8 mouse cellular contexts compared by ENCODE assay signal in genomic region chr2:119972537-119972879, GRCm38 (mm10). TPM values are rescaled to one million over a fixed set of nuclear protein-coding genes. Genes with fewer than 3 reads are reported as not detected.
DNase-seq lines count a peak whose midpoint lies in the region; ATAC-seq and TF ChIP-seq lines count a peak whose summit lies in the region.

TSS of gene Mapkbp1 (plus strand) at chr2:119972699.

- no peaks in the 10 kb centered on the region for H3K36me3 ChIP-seq in hindbrain, embryonic 11.5 days (ENCODE audit: control insufficient read depth, insufficient read depth, low read length)
- no peaks in the 10 kb centered on the region for H3K36me3 ChIP-seq in liver, embryonic 14.5 days (replicated peaks; ENCODE audit: control insufficient read depth, insufficient read depth, low read depth)

- H3K27ac ChIP-seq in left cerebral cortex, adult 2 months = peak within 1 kb of the TSS; percentile 92
- peak within 1 kb of the TSS; percentile 14; the same call in 1 of the 2 replicates for H3K27ac ChIP-seq in cortical plate, adult 2 months (ENCODE audit: insufficient read depth, low read length)
- 0 out of 2 replicates have a peak within 1 kb of the TSS, but pooled peaks have one; percentile 17 for H3K27ac ChIP-seq in hindbrain, embryonic 11.5 days (ENCODE audit: low read depth, low read length)
- no peak within 1 kb of the TSS for H3K27ac ChIP-seq in liver, embryonic 14.5 days

- WGBS in hindbrain, embryonic 11.5 days = under 1% methylated on average over 19 of the region's 19 CpGs
- WGBS in liver, embryonic 14.5 days (ENCODE audit: insufficient replicate concordance) = under 1% methylated on average over 19 of the region's 19 CpGs

- peak; percentile 90 for ATAC-seq in hindbrain, embryonic 11.5 days (ENCODE audit: low FRiP score)
- peak; percentile 66; the same call in 1 of the 2 replicates for ATAC-seq in liver, embryonic 14.5 days (ENCODE audit: insufficient read depth)
- no peak for ATAC-seq in inflammation-experienced regulatory T-cells, adult 6 months

- H3K9me3 ChIP-seq in hindbrain, embryonic 11.5 days (ENCODE audit: control insufficient read depth, low read length) = no peaks in the 10 kb centered on the region
- no peaks in the 10 kb centered on the region for H3K9me3 ChIP-seq in liver, embryonic 14.5 days (ENCODE audit: control insufficient read depth, low read length)

- peak within 1 kb of the TSS; percentile 75 for H3K9ac ChIP-seq in hindbrain, embryonic 11.5 days (ENCODE audit: low read depth, low read length)
- H3K9ac ChIP-seq in liver, embryonic 14.5 days (replicated peaks) = peak within 1 kb of the TSS; percentile 80

- TF ChIP-seq EP300 in liver, embryonic 14.5 days (IDR thresholded peaks at IDR 0.05; ENCODE audit: low read depth) = no peak

- no peaks in the 10 kb centered on the region for H3K27me3 ChIP-seq in hindbrain, embryonic 11.5 days (ENCODE audit: control insufficient read depth, insufficient read depth, low read length)
- H3K27me3 ChIP-seq in liver, embryonic 14.5 days (ENCODE audit: control insufficient read depth, insufficient read depth, low read length) = no peaks in the 10 kb centered on the region

- H3K4me2 ChIP-seq in hindbrain, embryonic 11.5 days (replicated peaks; ENCODE audit: low read depth, low read length) = peak within 1 kb of the TSS; percentile 67
- H3K4me2 ChIP-seq in liver, embryonic 14.5 days (ENCODE audit: low read depth) = peak within 1 kb of the TSS; percentile 93

- H3K4me1 ChIP-seq in cortical plate, adult 2 months (ENCODE audit: control insufficient read depth, insufficient read depth, low read length) = peaks cover 9% of the 10 kb centered on the region
- no peaks in the 10 kb centered on the region for H3K4me1 ChIP-seq in hindbrain, embryonic 11.5 days (replicated peaks; ENCODE audit: control insufficient read depth, insufficient read depth, low read length)
- H3K4me1 ChIP-seq in liver, embryonic 14.5 days (replicated peaks; ENCODE audit: control insufficient read depth in 2 of 2, insufficient read depth in 2 of 2, low read length in 1 of 2) = peaks cover 6 to 9% of the 10 kb centered on the region in 2 experiments; a peak in 2 of 4 replicates

- no peak for TF ChIP-seq POLR2A in cortical plate, adult 2 months (IDR thresholded peaks at IDR 0.05; ENCODE audit: extremely low read depth, insufficient read depth, low read length)

- intact Hi-C loops in left cerebral cortex, adult 2 months (cut with DNase I) = loop anchor here (2.0 to 5.0 kb wide), 3 partner anchors 22 to 200 kb away; no protein-coding TSS in a partner anchor

- DNase-seq in left cerebral cortex, adult 2 months (ENCODE audit: extremely low spot score in 1 of 2, low spot score in 2 of 2) = no peak
- DNase-seq in left cerebral cortex, adult 9 months (ENCODE audit: low spot score in 2 of 2) = no peak
- DNase-seq in hindbrain, embryonic 11.5 days (ENCODE audit: low spot score) = no peak
- DNase-seq in liver, embryonic 14.5 days (ENCODE audit: low read depth in 3 of 3, low spot score in 3 of 3) = no peak
- no peak for DNase-seq in retina, postnatal 1 day
- DNase-seq in cerebellum, adult 8-10 months = no peak

- peak within 1 kb of the TSS; percentile 65 for H3K4me3 ChIP-seq in left cerebral cortex, adult 2 months
- H3K4me3 ChIP-seq in cortical plate, adult 2 months (ENCODE audit: insufficient read depth, low read length) = peak within 1 kb of the TSS; percentile 94
- peak within 1 kb of the TSS; percentile 75 for H3K4me3 ChIP-seq in hindbrain, embryonic 11.5 days (ENCODE audit: low read depth, low read length)
- peak within 1 kb of the TSS; percentile 72 to 80 for H3K4me3 ChIP-seq in liver, embryonic 14.5 days (ENCODE audit: insufficient read depth in 1 of 2, low read depth in 2 of 2, low read length in 2 of 2)

- no peak for TF ChIP-seq CTCF in left cerebral cortex, adult 2 months (IDR thresholded peaks at IDR 0.05)
- no peak; the same call in 1 of the 2 replicates for TF ChIP-seq CTCF in cortical plate, adult 2 months (IDR thresholded peaks at IDR 0.05; ENCODE audit: extremely low read depth, insufficient read depth, low read length)
- no peak for TF ChIP-seq CTCF in liver, embryonic 14.5 days (IDR thresholded peaks at IDR 0.05; ENCODE audit: low read depth)

RNA-seq across cellular contexts. Expression of gene Mapkbp1, which starts in this region (rescaled TPM):
- total RNA-seq in left cerebral cortex, adult 2 months (2021) = 10 to 100 TPM; 54.1 to 57.0 TPM
- 35.6 and 36.8 TPM in 2 replicates for polyA plus RNA-seq in cortical plate, adult 2 months (2012; rRNA removed)
- 3.2 and 4.4 TPM in 2 replicates for polyA plus RNA-seq in hindbrain, embryonic 11.5 days (2014; fragmentation: Nextera tagmentation; extraction: Ambion mirVana)
- polyA plus RNA-seq in liver, embryonic 14.5 days (2012; rRNA removed) = 1.0 and 1.1 TPM in 2 replicates
- 0.15 and 0.20 TPM in 2 replicates for polyA plus RNA-seq in liver, embryonic 14.5 days (2014; fragmentation: Nextera tagmentation; extraction: Ambion mirVana)
- polyA plus RNA-seq in inflammation-experienced regulatory T-cells, adult 6 months (2017; shearing (Covaris generic)) = 1 to 10 TPM; 1.2 to 3.1 (median 1.6) TPM
